Mouse (Mus musculus) olfactory bulb, adult 2 months (tissue): ENCODE results near the gene Lonp2.

Experiments
- CTCF ChIP-seq: fragments of 200-500 bp; IDR thresholded peaks from 2 replicates; pipeline ENCODE4 v1.5.1; 2012; ENCODE audit warnings: low read depth, mild to moderate bottlenecking, low read length, moderate library complexity; ENCODE audit not compliant: insufficient read depth
- POLR2A ChIP-seq: fragments of 200-500 bp; IDR thresholded peaks from 2 replicates; pipeline ENCODE4 v1.6.1; 2012; ENCODE audit warnings: mild to moderate bottlenecking, low read depth, low read length, moderate library complexity; ENCODE audit not compliant: insufficient read depth

DNA sequence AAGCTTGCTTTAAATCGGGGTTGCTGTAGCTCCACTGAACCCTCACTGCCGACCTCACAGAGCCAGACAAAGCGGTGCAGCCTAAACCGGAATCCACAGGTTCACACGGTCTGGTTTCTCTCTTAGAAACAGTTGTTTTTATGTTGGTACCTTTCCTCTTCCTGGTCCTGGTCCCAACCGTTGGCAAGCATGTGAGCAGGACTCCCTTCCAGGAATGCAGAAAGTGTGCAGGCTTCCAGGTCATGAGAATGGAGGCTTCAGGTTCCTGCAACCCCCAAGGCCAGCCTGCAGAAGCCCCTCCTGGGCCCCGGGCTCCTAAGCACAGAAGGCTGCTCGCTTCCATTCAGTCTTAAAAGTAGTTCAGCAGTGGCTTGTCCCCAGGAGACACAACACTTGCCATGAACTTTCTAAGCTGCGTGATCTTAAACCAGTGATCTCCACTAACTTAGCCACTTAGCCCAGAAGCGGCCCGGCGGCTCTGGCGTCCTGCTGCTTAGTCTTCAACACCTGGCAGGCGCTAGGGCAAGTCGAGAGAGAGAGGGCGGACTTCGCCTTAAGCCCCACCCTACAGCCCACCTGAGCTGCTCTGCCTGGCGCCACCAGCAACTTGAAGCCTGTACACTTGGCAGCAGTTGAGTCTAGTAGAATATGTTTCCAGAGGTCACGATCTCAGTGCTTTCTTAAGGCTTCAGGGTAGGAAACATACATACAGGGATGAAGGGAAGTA lies 104.5 kb downstream of the Lonp2 start:
- TF ChIP-seq CTCF (no peak), POLR2A (no peak)
